Mouse (Mus musculus) urinary bladder, postnatal 10 days (tissue): ENCODE measurements around the gene Sorl1.

Source experiments
- DNase-seq: peaks from one replicate; pipeline ENCODE4 v3.0.0; 2022; ENCODE audit warnings: low spot score

Sorl1 gene

DNA sequence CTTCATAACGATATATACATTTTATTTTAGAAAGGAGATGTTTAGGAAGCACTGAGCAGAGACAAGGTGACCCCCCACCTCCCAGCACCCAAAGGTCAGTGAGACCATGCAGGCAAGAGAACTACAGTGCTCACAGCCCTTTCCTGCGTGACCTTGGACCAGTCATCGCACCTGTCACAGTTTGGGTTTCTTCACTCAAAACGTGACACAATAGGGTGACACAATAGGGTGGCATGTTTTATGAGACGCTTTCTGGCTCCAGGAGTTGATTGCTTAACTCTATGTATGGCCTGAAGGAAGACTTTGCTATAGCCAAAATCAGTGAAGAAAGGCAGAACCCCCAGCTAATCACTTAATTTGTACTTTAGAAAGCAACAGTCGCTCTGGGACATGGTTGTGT, 1.7 kb downstream of the Sorl1 start:
- DNase-seq, result no peak

GRCm38 (mm10) chr9:42121631-42122354, 2.3 kb downstream of the Sorl1 start:
- no peak for DNase-seq

- DNase-seq, result no peak
Measured at GRCm38 (mm10) chr9:42116418-42117056, 7.6 kb downstream of the Sorl1 start.

GRCm38 (mm10) chr9:42115078-42115477, 9.0 kb downstream of the Sorl1 start:
- DNase-seq, result no peak

- DNase-seq, result no peak
Measured at GRCm38 (mm10) chr9:42113316-42113715, 10.8 kb downstream of the Sorl1 start.

DNA sequence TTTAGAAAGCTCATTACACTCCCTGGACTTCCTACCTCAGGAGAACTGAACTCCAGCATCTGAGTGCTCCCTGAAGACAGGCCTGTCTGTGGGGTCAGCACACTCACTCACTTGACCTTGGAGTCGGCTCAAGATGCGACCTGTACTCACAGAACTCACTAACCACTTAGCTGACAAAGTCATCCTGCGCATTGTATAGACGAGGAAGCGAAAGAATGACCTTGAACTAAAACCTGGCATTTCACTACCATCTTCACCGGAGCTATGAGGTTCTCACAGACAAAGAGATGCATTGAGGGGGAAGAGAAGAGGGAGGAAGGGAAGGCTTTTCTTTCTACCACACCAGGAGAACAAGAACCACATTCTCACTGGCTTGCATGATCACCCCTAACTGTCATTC, 11.4 kb downstream of the Sorl1 start:
- DNase-seq, result no peak

- no peak for DNase-seq
Measured at GRCm38 (mm10) chr9:42111256-42111655, 12.8 kb downstream of the Sorl1 start.

GRCm38 (mm10) chr9:42109837-42110451, 14.2 kb downstream of the Sorl1 start:
- peak; percentile 43 for DNase-seq

- DNase-seq, result no peak
Measured at GRCm38 (mm10) chr9:42109131-42109530, 15.0 kb downstream of the Sorl1 start.

DNA sequence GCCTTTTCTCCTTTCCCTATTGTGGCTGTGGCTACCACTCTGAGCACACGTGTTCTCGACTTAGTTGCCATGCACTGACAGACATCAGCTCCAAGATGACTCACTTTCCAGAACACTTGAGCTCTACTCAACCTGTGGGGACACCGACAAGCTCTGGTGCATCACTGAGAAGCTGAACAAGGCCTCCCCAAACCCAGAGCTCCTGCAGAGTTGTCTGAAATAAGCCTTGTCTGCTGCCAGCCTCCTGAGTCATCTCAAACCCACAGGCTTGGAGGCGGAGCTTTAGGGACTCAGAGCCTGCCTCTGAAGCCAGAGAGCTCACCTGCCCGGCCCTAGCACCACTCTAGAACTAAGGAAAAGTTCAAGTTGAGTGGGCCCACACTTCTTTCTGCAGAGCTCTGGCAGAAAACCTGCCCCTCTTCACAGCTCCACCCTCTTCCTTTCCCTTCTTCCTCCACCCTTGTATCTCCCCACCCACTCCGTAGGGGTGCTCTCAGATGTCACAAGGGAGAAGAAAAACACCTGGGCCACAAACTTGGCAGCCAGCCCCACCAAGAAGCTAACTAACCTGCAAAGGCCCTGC, 15.6 kb downstream of the Sorl1 start:
- no peak for DNase-seq

- DNase-seq, result no peak
Measured at GRCm38 (mm10) chr9:42107062-42107461, 17.0 kb downstream of the Sorl1 start.

DNA sequence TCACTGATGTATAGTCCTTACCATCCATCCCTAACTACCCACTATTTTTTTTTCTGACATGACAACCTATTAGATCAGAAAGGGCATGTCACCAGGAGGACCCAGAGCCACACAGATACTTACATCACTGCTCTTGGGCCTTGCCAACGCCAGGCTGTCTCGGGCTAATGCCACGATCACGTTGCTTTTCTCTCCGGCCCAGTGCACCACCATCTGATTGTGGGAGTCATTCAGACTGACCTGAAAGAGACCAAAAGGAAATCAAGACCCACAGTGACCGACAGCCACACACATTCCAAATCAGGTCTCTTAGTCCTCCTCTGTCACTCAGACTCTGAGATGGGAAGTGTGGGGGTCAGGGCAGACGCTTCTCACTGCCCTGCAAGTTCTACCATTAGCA, 17.8 kb downstream of the Sorl1 start:
- DNase-seq, result no peak

DNA sequence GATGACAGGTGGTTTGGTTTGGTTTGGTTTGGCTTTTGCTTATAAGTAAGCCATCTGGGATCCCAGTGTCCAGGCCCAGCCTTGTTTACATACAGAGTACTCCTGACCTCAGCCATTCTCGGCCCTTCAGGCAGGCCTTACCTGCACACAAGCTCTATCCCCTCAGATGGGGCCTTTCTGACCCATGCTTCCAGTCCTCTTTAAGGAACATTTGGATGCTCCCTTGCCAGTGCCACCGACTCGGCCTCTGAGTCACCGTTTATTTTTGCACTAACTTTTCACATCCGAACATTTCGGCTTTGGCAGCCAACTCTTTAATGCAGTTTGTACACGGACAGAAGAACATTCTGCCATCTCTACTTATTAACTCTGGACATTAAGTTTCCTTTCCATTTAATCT, 20.6 kb downstream of the Sorl1 start:
- no peak for DNase-seq

DNA sequence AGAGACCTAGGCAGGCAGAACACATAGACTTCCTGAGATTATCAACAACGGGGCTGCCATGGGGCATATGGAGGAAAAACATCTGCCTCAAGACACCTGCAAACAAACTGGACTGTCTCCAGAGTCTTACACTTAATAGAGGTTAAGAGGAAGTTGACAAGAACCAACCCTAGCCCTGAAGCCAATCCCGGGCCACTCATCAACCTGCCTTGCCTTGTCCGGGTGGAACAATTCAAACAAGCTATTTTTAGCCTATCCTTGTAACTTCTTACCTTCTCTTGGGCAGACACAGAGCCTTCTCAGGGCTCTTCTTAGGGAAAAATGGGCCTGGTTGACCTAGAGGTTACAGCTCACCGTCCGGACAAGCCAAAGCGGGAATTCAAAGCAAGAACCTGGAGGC, 22.1 kb downstream of the Sorl1 start:
- no peak for DNase-seq

GRCm38 (mm10) chr9:42101266-42101665, 22.8 kb downstream of the Sorl1 start:
- no peak for DNase-seq

DNA sequence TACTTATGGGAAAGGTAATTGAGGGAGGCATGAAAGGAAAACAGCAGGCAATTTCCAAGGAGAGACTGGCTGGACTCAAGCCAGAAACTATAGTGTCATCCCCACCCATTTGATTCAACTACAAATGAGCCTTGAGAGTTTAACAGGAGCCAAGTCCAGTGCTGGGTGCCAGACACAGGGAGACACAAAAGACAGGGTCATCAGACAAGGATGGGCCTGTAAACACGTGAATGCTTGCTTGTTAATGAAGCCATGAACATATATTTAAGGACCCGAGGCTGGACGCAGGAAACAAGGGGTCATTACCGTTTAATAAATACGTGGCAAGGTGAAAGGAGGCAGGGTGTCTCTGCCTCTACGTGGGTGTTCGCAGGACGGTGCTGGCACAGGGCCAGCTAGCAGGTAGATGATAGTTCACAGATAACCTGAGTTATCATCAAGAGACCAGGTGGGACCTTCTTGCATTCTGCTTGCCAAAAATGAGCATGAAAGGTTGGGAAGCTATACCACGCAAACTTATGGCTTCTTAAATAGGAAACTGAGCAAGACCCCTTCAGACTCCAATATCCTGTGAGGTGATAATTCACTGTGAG, 23.4 kb downstream of the Sorl1 start:
- DNase-seq, result no peak

DNA sequence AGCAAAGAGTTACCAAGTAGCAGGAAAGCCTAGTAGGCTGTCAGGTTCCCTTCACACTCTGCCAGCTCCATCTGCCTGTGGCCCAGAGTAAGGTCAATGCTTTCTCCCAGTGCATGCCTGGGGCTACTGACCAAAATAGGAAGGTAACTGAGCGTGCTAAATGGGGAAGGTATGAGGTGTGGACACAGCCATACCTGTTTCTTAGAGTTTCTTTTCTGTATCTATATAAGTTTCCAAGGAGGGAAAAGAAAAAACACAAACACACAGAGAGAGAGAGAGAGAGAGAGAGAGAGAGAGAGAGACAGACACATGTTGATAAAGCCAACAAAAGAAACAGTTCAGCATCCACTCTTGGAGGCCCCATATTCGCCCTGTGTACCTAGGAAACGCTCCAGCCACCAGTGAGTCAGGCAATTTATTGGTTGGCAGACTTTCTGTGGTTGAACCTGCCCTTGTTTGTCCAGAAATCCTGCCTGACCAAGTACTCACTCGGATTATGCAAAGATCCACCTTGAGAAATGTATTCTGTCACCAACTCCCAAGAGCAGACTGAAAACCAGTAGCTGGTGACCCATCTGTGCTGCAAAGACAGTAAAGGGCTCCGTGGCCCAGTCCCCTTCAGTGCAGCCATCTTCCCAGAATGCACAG, 25.5 kb downstream of the Sorl1 start:
- no peak for DNase-seq

DNA sequence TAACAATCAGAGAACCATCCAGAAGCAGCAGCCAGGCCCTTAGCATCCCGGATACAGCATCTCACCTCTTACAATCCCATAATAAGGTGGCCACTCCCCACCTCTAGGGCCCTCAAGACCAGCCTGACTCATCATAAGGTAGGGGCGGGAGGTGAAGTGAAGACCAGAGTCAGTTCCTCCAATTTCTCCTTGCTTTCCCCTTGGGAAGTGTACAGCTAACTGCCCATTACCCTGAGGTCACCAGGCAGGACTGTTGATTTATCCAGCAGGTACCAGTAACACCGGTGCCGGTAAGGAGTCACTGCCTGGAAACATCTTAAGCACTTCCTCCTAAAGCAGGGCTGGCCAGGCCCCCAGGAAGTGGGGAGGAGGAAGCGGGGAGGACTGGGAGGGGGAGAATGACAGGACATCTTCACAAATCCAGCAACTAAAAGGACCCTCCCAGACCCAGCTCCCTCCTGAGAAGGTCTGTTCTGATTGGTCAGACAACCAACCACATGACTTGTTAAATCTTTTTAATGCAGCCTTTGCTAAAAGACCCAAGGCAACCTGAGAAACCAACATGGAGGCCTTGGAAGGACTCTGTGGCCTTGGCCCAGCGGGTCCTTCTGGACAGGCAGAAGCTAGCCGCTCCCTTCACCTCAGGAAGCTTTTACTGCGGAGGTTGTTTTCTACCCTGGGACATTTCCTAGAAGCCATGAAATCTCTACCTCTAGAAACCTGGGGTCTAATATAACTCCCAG, 26.2 kb downstream of the Sorl1 start:
- no peak for DNase-seq

- no peak for DNase-seq
Measured at GRCm38 (mm10) chr9:42097006-42097730, 26.9 kb downstream of the Sorl1 start.

DNA sequence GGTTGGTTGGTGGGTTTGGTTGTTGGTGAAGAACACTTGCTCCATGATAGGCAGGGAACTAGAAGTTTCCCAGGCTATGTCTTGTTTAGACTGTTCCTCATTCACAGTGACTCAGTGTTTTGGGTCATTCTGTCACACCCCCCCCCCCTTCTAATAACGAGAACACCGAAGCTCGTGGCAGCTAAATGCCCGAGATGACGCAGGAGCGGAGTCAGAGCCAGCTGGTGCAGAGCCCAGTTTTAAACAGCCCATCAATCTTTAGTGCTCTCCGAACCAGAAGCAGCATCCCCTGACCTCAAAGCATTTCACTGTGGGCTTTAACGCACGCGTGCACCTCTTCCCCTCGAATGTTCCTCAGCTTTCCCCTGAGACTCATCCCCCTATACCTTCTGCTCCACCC, 29.3 kb downstream of the Sorl1 start:
- DNase-seq, result no peak

GRCm38 (mm10) chr9:42094028-42094551, 30.0 kb downstream of the Sorl1 start:
- DNase-seq, result no peak
